Mouse (Mus musculus): ENCODE results near the gene Usp6nl. TPM values are rescaled to one million over a fixed set of nuclear protein-coding genes. Genes with fewer than 3 reads are reported as not detected.
A peak's percentile ranks its signal among the peaks of the same experiment; 100 is the strongest.

Gene Usp6nl
- polyA plus RNA-seq, 1 experiment: 6.3 TPM

- H3K27ac ChIP-seq (ENCODE audit: insufficient read depth, low read depth, low read length): peak overlapping the region; percentile 76
- H3K4me1 ChIP-seq (ENCODE audit: control insufficient read depth, insufficient read depth, insufficient read length, low read length): peaks cover 35% of the 10 kb centered on the region
- no peaks in the 10 kb centered on the region for H3K27me3 ChIP-seq (ENCODE audit: control insufficient read depth, insufficient read depth, low read length)
- H3K36me3 ChIP-seq (ENCODE audit: control insufficient read depth, insufficient read depth, low read length): no peaks in the 10 kb centered on the region
- 17% methylated on average over 8 of the region's 8 CpGs for WGBS
- no peak overlapping the region for H3K4me3 ChIP-seq (ENCODE audit: low read depth, low read length)
- no peak for TF ChIP-seq CTCF (IDR thresholded peaks at IDR 0.05; ENCODE audit: extremely low read depth, insufficient read length, insufficient replicate concordance, low read depth, low read length)
These were observed 57.3 kb downstream of the Usp6nl start for GRCm38 (mm10) chr2:6379731-6380212.

GRCm38 (mm10) chr2:6380401-6380800 lies 57.9 kb downstream of the Usp6nl start:
- WGBS: 31% methylated on average over 9 of the region's 9 CpGs
- peak overlapping the region; percentile 49 for H3K4me3 ChIP-seq (ENCODE audit: low read depth, low read length)
- TF ChIP-seq CTCF (IDR thresholded peaks at IDR 0.05; ENCODE audit: extremely low read depth, insufficient read length, insufficient replicate concordance, low read depth, low read length) (no peak), POLR2A (IDR thresholded peaks at IDR 0.05; ENCODE audit: low read depth, low read length) (no peak; the same call in 1 of the 2 replicates)
- peaks cover 33% of the 10 kb centered on the region for H3K4me1 ChIP-seq (ENCODE audit: control insufficient read depth, insufficient read depth, insufficient read length, low read length)
- no peaks in the 10 kb centered on the region for H3K27me3 ChIP-seq (ENCODE audit: control insufficient read depth, insufficient read depth, low read length)
- H3K27ac ChIP-seq (ENCODE audit: insufficient read depth, low read depth, low read length): peak overlapping the region; percentile 76
- H3K36me3 ChIP-seq (ENCODE audit: control insufficient read depth, insufficient read depth, low read length): no peaks in the 10 kb centered on the region

DNA sequence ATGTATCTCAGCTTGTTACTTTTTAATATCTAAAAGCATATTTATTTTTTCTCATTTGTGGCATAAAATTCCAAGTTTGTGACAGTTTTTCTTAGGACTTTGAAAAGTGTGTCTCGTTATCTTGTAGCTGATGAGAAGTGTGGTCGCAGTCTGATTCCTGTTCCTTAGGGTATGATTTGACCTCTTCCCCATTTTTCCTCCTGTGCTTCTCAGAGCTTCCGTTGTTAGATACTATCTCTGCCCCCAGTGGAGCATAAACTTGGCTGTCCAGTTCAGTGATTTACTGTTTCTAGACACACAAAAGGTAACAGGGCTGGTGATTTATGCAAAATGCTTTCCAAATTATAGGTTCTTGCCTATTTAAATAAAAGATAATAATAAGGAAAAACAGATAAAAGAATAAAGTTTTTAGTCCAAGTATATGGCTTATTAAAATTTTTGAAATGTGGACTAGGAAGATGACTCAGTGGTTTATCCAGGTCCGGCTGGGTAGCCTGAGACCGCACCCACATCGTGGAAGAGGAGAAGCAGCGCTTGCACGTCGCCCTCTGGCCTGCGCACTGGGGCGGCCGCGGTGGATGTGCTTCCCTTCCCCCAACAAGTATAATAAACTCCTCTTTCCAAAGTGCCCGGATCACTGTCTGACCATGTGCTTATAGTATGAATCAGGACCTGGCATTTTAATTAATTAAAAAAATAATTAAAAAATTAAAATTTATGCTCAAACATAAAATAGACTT lies 62.1 kb downstream of the Usp6nl start:
- WGBS: 80% methylated on average over 14 of the region's 14 CpGs
- Histone ChIP-seq H3K36me3 (ENCODE audit: control insufficient read depth, insufficient read depth, low read length) (no peaks in the 10 kb centered on the region), H3K27me3 (ENCODE audit: control insufficient read depth, insufficient read depth, low read length) (no peaks in the 10 kb centered on the region), H3K4me3 (ENCODE audit: low read depth, low read length) (no peak overlapping the region), H3K27ac (ENCODE audit: insufficient read depth, low read depth, low read length) (no peak overlapping the region), H3K4me1 (ENCODE audit: control insufficient read depth, insufficient read depth, insufficient read length, low read length) (peaks cover 26% of the 10 kb centered on the region)
- TF ChIP-seq POLR2A (IDR thresholded peaks at IDR 0.05; ENCODE audit: low read depth, low read length) (no peak), CTCF (IDR thresholded peaks at IDR 0.05; ENCODE audit: extremely low read depth, insufficient read length, insufficient replicate concordance, low read depth, low read length) (no peak)

DNA sequence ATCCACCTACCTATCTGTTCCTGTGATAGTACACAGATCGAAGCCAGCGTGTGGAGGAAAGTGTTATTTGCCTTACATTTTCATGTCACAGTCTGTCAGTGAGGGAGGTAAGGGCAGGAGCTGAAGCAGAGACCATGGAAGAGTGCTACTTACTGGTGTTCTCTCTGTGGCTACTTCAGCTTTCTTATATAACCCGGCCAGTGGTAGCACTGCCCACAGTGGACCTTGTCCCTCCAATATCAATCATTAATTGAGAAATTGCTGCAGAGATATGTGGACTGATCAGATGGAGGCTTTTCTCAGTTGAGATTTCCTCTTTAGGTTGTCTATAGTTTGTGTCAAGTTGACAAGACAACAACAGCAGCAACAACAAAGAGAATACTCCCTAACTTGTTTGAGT lies 66.7 kb downstream of the Usp6nl start:
- no peak overlapping the region for H3K27ac ChIP-seq (ENCODE audit: insufficient read depth, low read depth, low read length)
- TF ChIP-seq CTCF (IDR thresholded peaks at IDR 0.05; ENCODE audit: extremely low read depth, insufficient read length, insufficient replicate concordance, low read depth, low read length) (no peak), POLR2A (IDR thresholded peaks at IDR 0.05; ENCODE audit: low read depth, low read length) (no peak)
- peaks cover 12% of the 10 kb centered on the region for H3K4me1 ChIP-seq (ENCODE audit: control insufficient read depth, insufficient read depth, insufficient read length, low read length)
- WGBS: 38% methylated on average over 3 of the region's 3 CpGs
- no peaks in the 10 kb centered on the region for H3K27me3 ChIP-seq (ENCODE audit: control insufficient read depth, insufficient read depth, low read length)
- no peak overlapping the region for H3K4me3 ChIP-seq (ENCODE audit: low read depth, low read length)
- H3K36me3 ChIP-seq (ENCODE audit: control insufficient read depth, insufficient read depth, low read length): peaks cover 5% of the 10 kb centered on the region; the same call in 1 of the 2 replicates

DNA sequence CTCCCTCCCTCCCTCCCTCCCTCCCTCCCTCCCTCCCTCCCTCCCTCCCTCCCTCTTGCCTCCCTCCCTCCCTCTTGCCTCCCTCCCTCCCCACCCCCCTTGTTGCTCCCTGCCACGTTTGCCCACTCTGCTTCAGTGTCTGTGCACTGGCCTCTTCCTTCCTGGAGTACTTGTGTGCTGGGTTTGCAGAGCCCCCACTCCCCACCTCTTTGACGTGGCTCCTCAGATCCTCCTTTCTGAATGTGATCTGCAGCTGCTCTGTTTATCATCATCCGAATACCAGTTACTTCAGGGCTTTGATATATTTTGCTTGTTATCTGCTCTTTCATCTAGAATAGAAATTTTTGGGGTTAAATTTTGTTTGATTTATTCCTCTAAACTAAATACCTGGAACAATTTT lies 68.8 kb downstream of the Usp6nl start:
- no peak for TF ChIP-seq CTCF (IDR thresholded peaks at IDR 0.05; ENCODE audit: extremely low read depth, insufficient read length, insufficient replicate concordance, low read depth, low read length)
- TF ChIP-seq POLR2A (IDR thresholded peaks at IDR 0.05; ENCODE audit: low read depth, low read length): no peak
- H3K27ac ChIP-seq (ENCODE audit: insufficient read depth, low read depth, low read length): no peak overlapping the region
- peaks cover 12% of the 10 kb centered on the region; the same call in 1 of the 2 replicates for H3K4me1 ChIP-seq (ENCODE audit: control insufficient read depth, insufficient read depth, insufficient read length, low read length)
- H3K4me3 ChIP-seq (ENCODE audit: low read depth, low read length): no peak overlapping the region
- H3K27me3 ChIP-seq (ENCODE audit: control insufficient read depth, insufficient read depth, low read length): no peaks in the 10 kb centered on the region
- H3K36me3 ChIP-seq (ENCODE audit: control insufficient read depth, insufficient read depth, low read length): peaks cover 7% of the 10 kb centered on the region; the same call in 1 of the 2 replicates
- 56% methylated on average over 3 of the region's 3 CpGs for WGBS

GRCm38 (mm10) chr2:6391940-6392339 lies 69.5 kb downstream of the Usp6nl start:
- Histone ChIP-seq H3K36me3 (ENCODE audit: control insufficient read depth, insufficient read depth, low read length) (peaks cover 7% of the 10 kb centered on the region; the same call in 1 of the 2 replicates), H3K4me1 (ENCODE audit: control insufficient read depth, insufficient read depth, insufficient read length, low read length) (peaks cover 13% of the 10 kb centered on the region; the same call in 1 of the 2 replicates), H3K27ac (ENCODE audit: insufficient read depth, low read depth, low read length) (no peak overlapping the region), H3K27me3 (ENCODE audit: control insufficient read depth, insufficient read depth, low read length) (no peaks in the 10 kb centered on the region), H3K4me3 (ENCODE audit: low read depth, low read length) (no peak overlapping the region)
- no peak for TF ChIP-seq CTCF (IDR thresholded peaks at IDR 0.05; ENCODE audit: extremely low read depth, insufficient read length, insufficient replicate concordance, low read depth, low read length)
- no peak for TF ChIP-seq POLR2A (IDR thresholded peaks at IDR 0.05; ENCODE audit: low read depth, low read length)
- WGBS: 89% methylated on average over 6 of the region's 6 CpGs

GRCm38 (mm10) chr2:6395851-6396625 lies 73.6 kb downstream of the Usp6nl start:
- TF ChIP-seq CTCF (IDR thresholded peaks at IDR 0.05; ENCODE audit: extremely low read depth, insufficient read length, insufficient replicate concordance, low read depth, low read length): no peak
- H3K4me3 ChIP-seq (ENCODE audit: low read depth, low read length): no peak overlapping the region
- H3K27ac ChIP-seq (ENCODE audit: insufficient read depth, low read depth, low read length): no peak overlapping the region
- 52% methylated on average over 7 of the region's 7 CpGs for WGBS
- peaks cover 5% of the 10 kb centered on the region; the same call in 1 of the 2 replicates for H3K4me1 ChIP-seq (ENCODE audit: control insufficient read depth, insufficient read depth, insufficient read length, low read length)
- H3K27me3 ChIP-seq (ENCODE audit: control insufficient read depth, insufficient read depth, low read length): no peaks in the 10 kb centered on the region
- peaks cover 7% of the 10 kb centered on the region; the same call in 1 of the 2 replicates for H3K36me3 ChIP-seq (ENCODE audit: control insufficient read depth, insufficient read depth, low read length)
